Mouse (Mus musculus) stomach, embryonic 14.5 days (tissue): ENCODE measurements at regions not wholly inside any gene's neighbourhood (a gene's known extent, or its start where the extent isn't known, plus 50 kb on each side); places are given as distances from the start of the nearest gene placed in this dataset.
A peak's percentile ranks its signal among the peaks of the same experiment; 100 is the strongest.

Source experiments
- ATAC-seq: fragments of 200-750 bp; cut with Nextera tagmentation; 2 replicates; pipeline ENCODE4 v1.8.0; 2017; ENCODE audit warnings: low read depth, moderate TSS enrichment; ENCODE audit not compliant: insufficient number of reproducible peaks, insufficient read depth, low FRiP score
- H3K27ac ChIP-seq: fragments of 300-500 bp; sonication (generic); 2 replicates; pipeline ENCODE4 v1.5.1; 2014; ENCODE audit warnings: mild to moderate bottlenecking, low read length, moderate library complexity, mixed read lengths
- H3K27me3 ChIP-seq: fragments of 300-500 bp; sonication (generic); 2 replicates; pipeline ENCODE4 v1.6.1; 2014; ENCODE audit warnings: low read length, control low read depth, mixed read lengths; ENCODE audit not compliant: control insufficient read depth, insufficient read depth
- H3K36me3 ChIP-seq: fragments of 300-500 bp; sonication (generic); 2 replicates; pipeline ENCODE4 v1.6.1; 2014; ENCODE audit warnings: mild to moderate bottlenecking, control low read depth, low read length, moderate library complexity, mixed read lengths; ENCODE audit not compliant: control insufficient read depth, insufficient read depth
- H3K4me1 ChIP-seq: fragments of 300-500 bp; sonication (generic); 2 replicates; pipeline ENCODE4 v1.6.1; 2014; ENCODE audit warnings: low read length, control low read depth, mixed read lengths; ENCODE audit not compliant: control insufficient read depth, insufficient read depth
- H3K4me2 ChIP-seq: fragments of 300-500 bp; sonication (generic); replicated peaks from 2 replicates; pipeline ENCODE4 v1.6.1; 2014; ENCODE audit warnings: low read depth, low read length, control low read depth
- H3K4me3 ChIP-seq: fragments of 300-500 bp; sonication (generic); 2 replicates; pipeline ENCODE4 v1.5.1; 2014; ENCODE audit warnings: low read depth, low read length, control low read depth
- H3K9ac ChIP-seq: fragments of 300-500 bp; sonication (generic); replicated peaks from 2 replicates; pipeline ENCODE4 v1.6.1; 2014; ENCODE audit warnings: low read depth, mild to moderate bottlenecking, control low read depth, low read length, moderate library complexity, mixed read lengths
- H3K9me3 ChIP-seq: fragments of 300-500 bp; sonication (generic); 2 replicates; pipeline ENCODE4 v1.6.1; 2016; ENCODE audit warnings: low read depth, low read length, control low read depth; ENCODE audit not compliant: control insufficient read depth
- WGBS: fragments of 180-500 bp; shearing (Covaris S2); extraction: QIAGEN DNeasy Blood & Tissue Kit; methylation state at CpG from one replicate; pipeline ENCODE4 v1.1.7; 2014; 5-methylcytosine and 5-hydroxymethylcytosine counted together

- Histone ChIP-seq H3K27ac (no peak overlapping the region), H3K4me2 (no peak overlapping the region), H3K9me3 (0 out of 2 replicates have a peak, but pooled peaks cover 2% of the 10 kb centered on the region), H3K27me3 (no peaks in the 10 kb centered on the region), H3K4me3 (no peak overlapping the region), H3K9ac (no peak overlapping the region), H3K4me1 (no peaks in the 10 kb centered on the region), H3K36me3 (no peaks in the 10 kb centered on the region)
- WGBS = 71% methylated on average over 5 of the region's 5 CpGs
- no peak for ATAC-seq
Observed at GRCm38 (mm10) chr12:21496974-21497373, 79.5 kb upstream of the Ywhaq start.

DNA sequence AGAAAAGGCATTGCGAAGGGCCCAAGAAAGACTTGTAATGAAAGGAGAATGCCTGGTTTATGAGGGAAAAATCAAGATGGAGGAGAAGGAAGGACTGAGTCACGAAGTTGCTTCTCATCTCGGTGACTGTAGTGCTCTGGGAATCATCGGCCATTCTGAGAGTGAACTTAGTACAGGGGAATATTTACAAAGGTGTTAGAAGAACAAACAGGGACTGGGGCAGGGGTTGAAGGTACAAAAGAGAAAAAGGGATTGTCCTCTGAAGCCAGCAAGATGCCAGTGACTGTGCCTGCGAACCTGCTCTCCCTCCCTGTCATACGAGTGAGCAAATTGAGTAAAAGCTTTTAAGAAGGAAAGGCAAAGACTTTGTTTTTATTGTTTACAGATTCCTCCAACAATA is 78.1 kb upstream of the Ywhaq start:
- H3K9me3 ChIP-seq = 0 out of 2 replicates have a peak, but pooled peaks cover 2% of the 10 kb centered on the region
- no peak; the same call in 1 of the 2 replicates for ATAC-seq
- no peaks in the 10 kb centered on the region for H3K36me3 ChIP-seq
- H3K4me2 ChIP-seq = no peak overlapping the region
- H3K9ac ChIP-seq = no peak overlapping the region
- WGBS = 75% methylated on average over 6 of the region's 6 CpGs
- H3K4me1 ChIP-seq = no peaks in the 10 kb centered on the region
- H3K4me3 ChIP-seq = no peak overlapping the region
- H3K27ac ChIP-seq = peak overlapping the region; percentile 27; the same call in 1 of the 2 replicates
- H3K27me3 ChIP-seq = no peaks in the 10 kb centered on the region

DNA sequence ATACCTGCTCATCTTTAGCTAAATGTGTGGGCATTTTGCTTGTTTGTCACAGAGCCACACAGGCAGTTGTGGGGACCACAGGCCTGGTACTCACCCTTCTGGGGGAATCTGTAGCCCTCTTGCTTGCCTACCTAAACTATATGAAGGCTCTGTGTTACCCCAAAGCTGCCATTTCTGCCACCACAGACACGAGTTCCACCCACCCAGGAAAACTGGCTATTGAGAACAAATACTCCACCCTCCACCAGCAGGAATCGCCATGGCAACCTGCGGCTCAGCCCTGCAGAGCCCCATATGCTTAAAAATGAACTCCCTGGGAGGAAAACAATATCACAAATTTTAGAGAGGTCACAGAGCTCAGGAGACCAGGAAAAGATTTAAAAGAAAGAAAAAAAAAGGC is 76.0 kb upstream of the Ywhaq start:
- WGBS = 38% methylated on average over 3 of the region's 3 CpGs
- no peak overlapping the region for H3K27ac ChIP-seq
- H3K9me3 ChIP-seq = 0 out of 2 replicates have a peak, but pooled peaks cover 2% of the 10 kb centered on the region
- no peaks in the 10 kb centered on the region for H3K27me3 ChIP-seq
- no peak overlapping the region for H3K9ac ChIP-seq
- H3K4me1 ChIP-seq = no peaks in the 10 kb centered on the region
- no peak for ATAC-seq
- no peak overlapping the region for H3K4me2 ChIP-seq
- no peaks in the 10 kb centered on the region for H3K36me3 ChIP-seq
- H3K4me3 ChIP-seq = no peak overlapping the region

GRCm38 (mm10) chr12:21492549-21493291 is 75.3 kb upstream of the Ywhaq start:
- peak; percentile 42; the same call in 1 of the 2 replicates for ATAC-seq
- Histone ChIP-seq H3K27ac (no peak overlapping the region), H3K4me2 (no peak overlapping the region), H3K4me3 (no peak overlapping the region), H3K9me3 (0 out of 2 replicates have a peak, but pooled peaks cover 2% of the 10 kb centered on the region), H3K27me3 (no peaks in the 10 kb centered on the region), H3K4me1 (no peaks in the 10 kb centered on the region), H3K36me3 (no peaks in the 10 kb centered on the region), H3K9ac (no peak overlapping the region)
- WGBS = 67% methylated on average over 8 of the region's 8 CpGs

- Histone ChIP-seq H3K4me2 (no peak overlapping the region), H3K9me3 (no peaks in the 10 kb centered on the region), H3K4me1 (no peaks in the 10 kb centered on the region), H3K27ac (no peak overlapping the region), H3K4me3 (no peak overlapping the region), H3K36me3 (no peaks in the 10 kb centered on the region), H3K27me3 (no peaks in the 10 kb centered on the region), H3K9ac (no peak overlapping the region)
- WGBS = 88% methylated on average over 2 of the region's 2 CpGs
- no peak for ATAC-seq
Observed at GRCm38 (mm10) chr12:21481644-21482043, 64.2 kb upstream of the Ywhaq start.

- WGBS = 80% methylated on average over 2 of the region's 2 CpGs
- Histone ChIP-seq H3K27me3 (no peaks in the 10 kb centered on the region), H3K4me1 (no peaks in the 10 kb centered on the region), H3K36me3 (no peaks in the 10 kb centered on the region), H3K9ac (no peak overlapping the region), H3K4me3 (no peak overlapping the region), H3K4me2 (no peak overlapping the region), H3K27ac (no peak overlapping the region), H3K9me3 (no peaks in the 10 kb centered on the region)
- no peak for ATAC-seq
Observed at GRCm38 (mm10) chr12:21480226-21480625, 62.8 kb upstream of the Ywhaq start.

DNA sequence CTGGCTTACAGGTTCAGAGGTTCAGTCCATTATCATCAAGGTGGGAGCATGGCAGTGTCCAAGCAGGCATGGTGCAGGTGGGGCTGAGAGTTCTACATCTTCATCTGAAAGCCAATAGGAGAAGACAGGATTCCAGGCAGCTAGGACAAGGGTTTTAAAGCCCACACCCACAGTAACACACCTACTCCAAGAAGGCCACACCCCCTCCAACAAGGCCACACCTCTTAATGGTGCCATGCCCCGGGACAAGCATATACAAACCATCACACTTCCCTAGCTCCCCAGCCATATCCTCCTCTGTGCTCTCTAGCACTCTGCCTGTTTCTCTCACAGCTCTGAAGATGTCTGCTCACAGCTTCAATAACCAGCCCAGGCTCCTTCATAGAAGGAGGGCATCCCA is 61.8 kb upstream of the Ywhaq start:
- 50% methylated on average over 1 of the region's 1 CpGs for WGBS
- H3K4me1 ChIP-seq = no peaks in the 10 kb centered on the region
- no peak overlapping the region for H3K9ac ChIP-seq
- no peak overlapping the region for H3K27ac ChIP-seq
- H3K27me3 ChIP-seq = no peaks in the 10 kb centered on the region
- no peak overlapping the region for H3K4me2 ChIP-seq
- ATAC-seq = no peak
- no peaks in the 10 kb centered on the region for H3K36me3 ChIP-seq
- H3K9me3 ChIP-seq = no peaks in the 10 kb centered on the region
- H3K4me3 ChIP-seq = no peak overlapping the region

- H3K9me3 ChIP-seq = no peaks in the 10 kb centered on the region
- WGBS = 78% methylated on average over 2 of the region's 2 CpGs
Observed at GRCm38 (mm10) chr12:21476516-21476915, 59.1 kb upstream of the Ywhaq start.

More at GRCm38 (mm10) chr12:21476516-21476915, 59.1 kb upstream of the Ywhaq start:
- H3K27ac ChIP-seq = no peak overlapping the region
- no peaks in the 10 kb centered on the region for H3K27me3 ChIP-seq
- H3K4me1 ChIP-seq = no peaks in the 10 kb centered on the region
- no peak overlapping the region for H3K4me3 ChIP-seq
- no peaks in the 10 kb centered on the region for H3K36me3 ChIP-seq
- H3K9ac ChIP-seq = no peak overlapping the region
- no peak overlapping the region for H3K4me2 ChIP-seq
- no peak for ATAC-seq
